Mouse (Mus musculus) adrenal gland, postnatal 4 days (tissue): ENCODE data around the gene Col4a2. TPM values are rescaled to one million over a fixed set of nuclear protein-coding genes. Genes with fewer than 3 reads are reported as not detected.

Source experiments
- DNase-seq, 2 experiments: peaks; one replicate each; pipeline ENCODE4 v3.0.0; 2021 to 2022; ENCODE audit warnings: low spot score in 2 of 2, mixed read lengths in 2 of 2
- total RNA-seq, 2 experiments: library from RNA; stranded (reverse); gene quantifications; 2 replicates each; pipeline ENCODE4 v1.2.3; 2021

The Col4a2 gene
- total RNA-seq, 2 experiments from 2014 or later, result 299 to 331 TPM

DNA sequence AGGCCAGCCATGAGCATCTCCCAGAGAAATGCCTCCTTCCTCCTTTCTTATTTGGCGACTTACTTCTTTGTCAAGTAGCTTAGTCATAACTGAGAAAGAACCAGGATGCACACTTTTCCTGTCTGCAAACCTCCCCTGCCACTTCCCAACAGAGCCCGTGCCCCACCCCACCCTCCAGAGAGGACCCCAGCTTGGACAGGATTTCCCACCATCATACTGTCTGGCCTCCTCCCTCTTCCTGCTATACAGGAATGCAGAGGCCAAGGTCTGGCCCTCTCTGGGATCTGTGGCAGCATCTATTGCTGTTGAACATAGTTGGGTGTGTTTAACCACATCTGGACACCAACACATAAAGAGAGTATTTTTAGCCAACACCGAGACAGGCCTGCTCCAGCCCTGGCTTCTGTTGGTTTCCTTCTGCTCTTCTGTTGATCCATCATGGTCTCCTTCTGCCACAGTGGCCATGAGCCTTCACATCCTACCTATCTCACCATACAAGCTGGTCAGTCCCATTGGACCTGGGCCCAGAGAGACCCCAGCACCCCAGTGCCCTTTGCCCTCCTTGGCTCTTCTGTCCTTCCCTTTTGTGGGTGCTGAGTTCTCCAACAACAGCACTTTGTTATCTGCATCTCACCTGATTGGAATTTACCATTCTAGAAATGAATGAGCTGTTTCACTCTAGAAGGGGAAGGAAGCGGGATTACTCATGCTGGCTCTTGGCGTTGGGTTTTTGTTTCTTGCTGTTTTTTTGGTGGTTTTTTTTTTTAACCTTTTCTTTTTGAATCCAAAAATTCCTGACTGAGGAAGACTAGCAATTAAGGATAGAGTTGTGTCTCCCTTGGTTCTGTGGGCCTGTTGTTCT, 10.3 kb downstream of the Col4a2 start:
- no peak for DNase-seq

DNA sequence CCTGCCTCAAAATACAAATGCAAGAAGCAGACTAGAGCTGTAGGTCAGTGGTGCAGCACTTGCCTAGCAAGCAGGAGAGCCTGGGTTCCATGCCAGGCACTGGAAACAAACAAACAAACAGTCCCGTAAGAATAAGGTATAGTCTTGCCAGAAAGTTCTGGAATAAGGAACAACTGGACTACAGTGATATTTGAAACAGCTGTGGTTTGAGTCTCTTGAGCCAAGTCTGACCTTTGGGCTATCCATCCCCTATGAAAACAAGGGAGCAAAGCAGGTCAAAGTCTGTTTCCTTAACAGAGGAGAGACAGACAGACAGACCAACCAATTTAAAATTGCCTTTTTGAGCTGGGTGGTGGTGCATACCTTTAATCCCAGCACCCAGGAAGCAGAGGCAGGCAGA, 11.1 kb downstream of the Col4a2 start:
- DNase-seq, result no peak

GRCm38 (mm10) chr8:11324801-11325395, 12.3 kb downstream of the Col4a2 start:
- DNase-seq, result no peak

- no peak for DNase-seq
Observed at GRCm38 (mm10) chr8:11327298-11327697, 14.7 kb downstream of the Col4a2 start.

GRCm38 (mm10) chr8:11327722-11328417, 15.3 kb downstream of the Col4a2 start:
- DNase-seq, result no peak

GRCm38 (mm10) chr8:11331561-11331960, 19.0 kb downstream of the Col4a2 start:
- no peak for DNase-seq

DNA sequence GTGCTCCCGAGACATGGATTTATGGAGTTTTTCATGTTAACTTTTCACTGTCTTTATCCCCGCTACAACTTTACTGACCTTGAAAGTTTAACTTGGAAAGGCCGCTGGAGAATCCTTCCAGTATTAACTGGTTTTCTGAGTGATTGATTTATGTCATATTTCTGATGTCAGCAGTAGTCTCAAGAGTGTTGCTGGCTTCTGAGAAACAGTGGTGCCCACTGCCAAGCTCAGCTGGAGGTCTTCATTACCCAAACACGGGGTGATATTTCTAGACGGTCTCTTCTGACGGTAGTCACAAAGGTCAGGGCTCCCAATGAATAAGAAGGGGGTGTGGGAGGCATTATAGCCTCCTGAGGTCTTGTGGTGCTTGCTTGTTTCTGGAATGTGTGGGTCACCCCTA, 21.1 kb downstream of the Col4a2 start:
- DNase-seq, result no peak

- DNase-seq, result no peak
Observed at GRCm38 (mm10) chr8:11334493-11334892, 21.9 kb downstream of the Col4a2 start.

GRCm38 (mm10) chr8:11335238-11335637, 22.6 kb downstream of the Col4a2 start:
- DNase-seq, result no peak

DNA sequence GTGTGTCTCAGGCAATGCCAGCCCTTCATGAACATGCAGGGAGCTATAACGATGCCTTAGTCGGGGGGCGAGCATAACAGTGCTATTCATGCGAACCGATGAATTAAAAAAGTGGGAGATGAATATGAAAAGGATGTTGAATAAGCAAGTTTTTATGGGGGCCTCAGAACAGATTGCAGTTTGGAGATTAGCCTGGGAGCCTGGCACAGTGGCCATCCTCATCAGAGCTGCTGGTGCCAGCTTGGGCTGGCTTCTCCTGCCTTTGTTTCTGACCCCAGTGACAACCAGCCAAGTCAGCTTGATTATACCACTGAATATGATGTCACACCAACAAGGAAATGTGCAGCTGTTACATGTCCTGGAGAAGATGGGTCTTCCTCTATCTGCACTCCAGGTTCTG, 23.7 kb downstream of the Col4a2 start:
- no peak for DNase-seq

DNA sequence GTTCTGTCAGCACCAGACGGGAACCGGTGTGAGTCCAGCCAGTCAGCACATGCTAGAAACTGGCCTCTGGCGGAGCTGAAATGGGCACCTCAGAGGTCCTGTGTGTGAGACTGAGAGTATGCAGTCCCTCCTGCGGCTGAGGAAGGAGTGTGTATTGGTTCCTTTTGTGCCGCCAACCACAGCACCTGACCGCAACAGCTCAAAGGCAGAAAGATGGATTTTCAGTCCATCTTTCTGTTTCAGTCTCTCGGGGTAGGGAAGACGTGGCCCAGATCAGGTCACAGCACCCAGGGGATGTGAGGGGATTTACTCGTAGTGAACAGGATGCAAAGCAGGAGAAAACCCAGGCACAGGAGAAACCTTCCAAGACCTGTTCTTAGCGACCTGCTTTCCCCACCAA, 25.0 kb downstream of the Col4a2 start:
- DNase-seq, result no peak

DNA sequence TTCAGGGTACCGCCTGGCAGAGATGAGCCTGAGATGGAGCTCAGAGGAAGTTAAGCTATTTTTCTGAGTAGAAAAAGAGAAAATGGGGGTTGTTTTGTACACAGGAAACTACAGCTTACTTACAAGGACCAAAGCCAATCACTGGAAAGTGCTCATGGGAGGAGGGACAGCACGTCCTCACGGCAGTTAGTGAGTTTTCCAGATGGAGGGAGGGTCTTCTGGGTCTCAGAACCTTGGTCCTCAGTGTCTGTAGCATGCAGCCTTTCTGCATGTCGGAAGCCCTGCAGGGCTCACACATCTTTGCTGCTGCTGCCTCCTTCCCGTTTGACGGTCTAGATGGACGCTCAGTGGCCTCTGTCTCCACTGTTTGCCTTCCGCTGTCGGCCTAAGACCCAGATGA, 25.9 kb downstream of the Col4a2 start:
- no peak for DNase-seq

DNA sequence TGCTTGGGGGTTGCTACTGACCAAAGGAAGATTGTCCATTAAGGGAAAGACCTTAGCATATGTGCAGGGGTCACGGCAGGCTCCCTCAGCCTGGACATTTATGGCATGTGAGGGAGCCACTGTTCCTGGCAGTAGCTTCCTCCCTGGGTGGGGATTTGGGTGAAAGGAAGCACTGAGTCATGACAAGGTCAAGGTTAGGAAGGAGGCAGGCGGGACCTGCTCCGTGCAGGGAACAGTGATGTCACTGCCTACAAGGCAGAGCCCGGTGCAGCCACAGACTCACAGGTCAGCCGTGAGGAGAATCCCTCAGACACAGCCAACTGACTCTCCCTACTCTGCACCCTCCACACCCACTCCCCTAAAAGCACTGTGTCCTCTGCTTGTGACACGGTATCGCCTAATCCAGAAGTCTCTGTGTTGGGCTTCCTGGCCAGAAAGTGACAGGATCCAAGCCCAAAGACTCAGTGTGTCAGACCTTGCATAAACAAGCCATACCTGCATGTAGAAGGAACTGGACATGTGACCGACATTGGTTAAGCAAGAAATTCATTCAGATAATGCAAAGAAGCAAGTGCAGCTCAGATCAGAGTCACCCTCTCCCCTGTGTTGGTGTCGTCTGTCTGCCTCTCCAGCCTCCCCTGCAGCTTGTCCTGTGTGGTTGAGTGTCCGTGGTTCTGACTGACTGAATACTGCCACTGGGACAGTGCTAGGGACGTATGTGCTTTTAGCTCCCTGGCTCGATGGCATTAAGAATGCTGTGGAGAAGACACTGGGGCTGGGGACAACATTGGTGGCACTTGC, 27.9 kb downstream of the Col4a2 start:
- DNase-seq, result peak in 1 of 2 experiments; percentile 45

DNA sequence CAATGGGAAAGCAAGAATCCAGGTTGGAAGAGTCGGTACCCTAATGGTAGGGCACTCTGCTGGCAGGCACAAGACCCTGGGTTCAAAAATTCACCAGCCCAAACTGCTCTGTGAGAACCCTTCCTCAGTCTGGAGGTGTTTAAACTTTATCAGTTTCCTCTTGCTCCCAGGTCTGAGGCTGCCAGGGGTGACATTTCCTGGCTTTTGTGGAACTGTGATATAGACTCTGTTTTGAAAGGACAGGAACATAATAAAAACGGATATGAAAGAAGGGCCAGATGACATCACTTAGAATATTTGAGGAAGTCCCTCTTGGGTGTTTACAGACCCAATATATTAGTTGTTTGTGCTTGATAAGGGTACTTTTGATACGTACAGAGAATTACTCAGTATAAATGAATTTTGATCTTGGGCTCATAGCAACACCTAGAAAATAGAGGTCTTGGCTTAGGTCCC, 28.5 kb downstream of the Col4a2 start:
- DNase-seq, result no peak

GRCm38 (mm10) chr8:11344459-11344858, 31.9 kb downstream of the Col4a2 start:
- DNase-seq, result no peak

- DNase-seq, result no peak
Observed at GRCm38 (mm10) chr8:11346225-11346624, 33.6 kb downstream of the Col4a2 start.

DNA sequence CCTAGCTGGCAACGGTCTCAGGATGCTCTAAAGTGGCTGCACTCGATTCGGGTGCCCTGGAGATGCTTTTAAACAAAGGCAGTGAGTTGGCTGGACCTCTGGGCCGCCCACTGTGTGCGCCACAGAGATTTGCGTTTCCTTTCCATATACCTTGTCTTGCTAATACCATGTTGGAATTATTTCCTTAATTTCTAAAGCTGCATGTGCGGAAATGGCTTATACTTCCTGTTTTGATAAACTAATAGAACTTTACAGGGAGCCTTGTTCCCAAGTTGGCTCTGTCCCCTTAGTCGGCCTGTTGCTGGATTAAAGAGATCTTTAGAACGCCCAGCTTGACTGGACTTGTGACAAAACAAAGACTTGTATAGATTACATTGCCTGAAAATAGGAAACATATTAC, 35.1 kb downstream of the Col4a2 start:
- no peak for DNase-seq

DNA sequence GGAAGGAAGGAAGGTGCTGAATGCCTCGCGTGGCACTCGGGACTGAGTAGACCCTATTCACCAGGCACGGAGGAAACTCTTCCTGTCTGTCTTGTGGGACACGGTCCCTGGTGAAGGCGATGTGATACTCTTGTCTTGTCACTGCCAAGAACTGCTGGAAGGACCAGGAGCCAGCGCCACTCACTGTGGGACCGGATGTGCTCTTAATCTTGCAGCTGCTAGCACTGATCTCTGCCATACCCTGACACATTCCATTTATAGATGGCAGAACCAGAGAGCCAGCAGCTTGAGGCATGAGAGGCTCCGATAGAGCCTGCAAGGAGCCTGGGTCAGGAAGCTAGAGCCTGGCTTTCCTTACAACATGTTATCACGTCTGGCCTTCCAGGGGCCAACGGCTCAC, 36.0 kb downstream of the Col4a2 start:
- no peak for DNase-seq

DNA sequence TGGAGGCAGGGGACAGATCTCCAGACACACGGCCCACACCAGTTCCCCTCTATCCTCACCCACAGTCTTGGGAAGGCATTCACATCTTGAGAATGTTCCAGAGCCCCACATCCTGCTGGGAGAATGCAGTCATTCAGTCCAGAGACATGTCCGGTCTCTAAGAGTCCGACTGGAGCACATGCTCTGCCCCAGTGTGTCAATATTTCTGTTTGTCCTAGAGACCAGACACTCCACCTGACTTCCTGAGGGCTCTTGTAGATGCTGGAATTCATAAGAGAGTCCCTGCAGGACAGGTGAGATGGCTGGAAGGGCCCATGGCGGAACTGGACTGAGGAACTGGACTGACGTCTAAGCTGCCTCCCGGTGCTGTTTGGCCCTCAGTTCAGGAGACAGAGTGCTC, 38.8 kb downstream of the Col4a2 start:
- DNase-seq, result no peak

GRCm38 (mm10) chr8:11352514-11352913, 39.9 kb downstream of the Col4a2 start:
- DNase-seq, result no peak

DNA sequence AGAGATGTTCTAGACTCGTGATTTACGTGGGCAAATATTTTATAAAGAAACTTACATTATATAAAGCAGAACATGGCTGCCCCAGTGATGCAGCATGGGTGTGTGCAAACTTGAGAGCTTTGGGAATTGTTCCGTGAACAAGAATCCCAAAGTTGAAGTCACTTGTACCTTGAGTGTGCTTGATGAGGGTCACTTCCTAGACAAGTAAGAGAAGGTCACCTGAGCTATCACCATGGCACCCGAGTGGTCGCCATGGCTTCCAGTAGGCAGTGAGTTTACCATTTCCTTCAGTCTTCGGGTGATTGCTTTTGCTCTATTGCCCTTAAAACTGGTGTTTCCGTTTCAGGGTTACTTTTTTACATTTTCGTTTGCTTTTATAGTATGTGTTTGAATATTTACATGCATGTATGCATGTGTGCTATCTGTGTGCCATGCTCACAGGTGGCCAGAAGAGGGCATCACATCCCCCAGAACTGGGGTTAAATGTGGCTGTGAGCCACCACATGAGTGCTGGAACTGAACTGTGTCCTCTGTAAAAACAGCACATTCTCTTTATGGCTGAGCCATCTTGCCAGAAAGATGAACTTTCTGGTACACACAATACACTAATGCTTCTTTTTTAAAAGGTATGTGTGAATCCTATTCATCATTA, 42.3 kb downstream of the Col4a2 start:
- DNase-seq, result no peak
